Mouse (Mus musculus) common myeloid progenitor, adult 5-6 weeks (primary cell): ENCODE results near the gene Gemin5. TPM values are rescaled to one million over a fixed set of nuclear protein-coding genes. Genes with fewer than 3 reads are reported as not detected.
"Not testable (repeated sequence)": the region's sequence is repeated elsewhere in the genome, so short reads cannot be mapped to it uniquely, and the experiment has no call there.

Experiments
- ATAC-seq: replicated peaks from 2 replicates; pipeline ENCODE4 v1.8.0; 2016; ENCODE audit warnings: low read depth, mild to moderate bottlenecking, moderate TSS enrichment, inconsistent platforms; ENCODE audit not compliant: poor library complexity, severe bottlenecking
- total RNA-seq: library from RNA; stranded (forward); fragments of 200-1000, 187-1606 nt; gene quantifications from 2 replicates; pipeline ENCODE4 v1.2.3, GENCODE M21; 2017

Gemin5 gene
- total RNA-seq, 1 experiment from 2014 or later: 38.3 TPM

GRCm38 (mm10) chr11:58120655-58121054, 47.7 kb downstream of the Gemin5 start:
- ATAC-seq: no peak

DNA sequence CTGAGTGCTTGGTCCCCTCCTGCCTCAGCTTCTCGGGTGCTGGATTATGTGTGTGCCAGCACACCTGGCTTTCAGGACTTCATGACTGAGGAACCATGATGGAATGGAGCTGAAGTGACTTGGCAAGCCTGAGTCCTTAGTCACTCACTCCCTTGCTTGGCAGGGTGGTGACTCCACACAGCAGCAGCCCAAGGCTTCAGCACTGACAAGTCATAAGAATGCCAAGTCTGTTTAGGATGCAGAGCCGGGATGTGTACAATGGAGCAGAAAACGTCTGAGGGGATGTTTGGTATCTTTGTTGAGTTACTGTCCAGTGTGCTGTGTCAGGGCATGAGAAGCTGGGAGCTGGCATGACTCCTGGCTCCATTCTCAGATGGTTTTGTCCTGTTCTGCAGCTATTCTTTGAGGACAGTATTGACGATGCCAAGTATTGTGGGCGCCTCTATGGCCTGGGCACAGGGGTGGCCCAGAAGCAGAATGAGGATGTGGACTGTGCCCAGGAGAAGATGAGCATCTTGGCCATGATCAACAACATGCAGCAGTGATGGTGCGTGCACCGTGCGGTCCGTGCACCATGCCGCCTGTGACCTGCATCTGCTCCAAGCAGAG, 51.2 kb downstream of the Gemin5 start:
- ATAC-seq: no peak

GRCm38 (mm10) chr11:58116560-58116959, 51.8 kb downstream of the Gemin5 start:
- peak; percentile 83 for ATAC-seq

DNA sequence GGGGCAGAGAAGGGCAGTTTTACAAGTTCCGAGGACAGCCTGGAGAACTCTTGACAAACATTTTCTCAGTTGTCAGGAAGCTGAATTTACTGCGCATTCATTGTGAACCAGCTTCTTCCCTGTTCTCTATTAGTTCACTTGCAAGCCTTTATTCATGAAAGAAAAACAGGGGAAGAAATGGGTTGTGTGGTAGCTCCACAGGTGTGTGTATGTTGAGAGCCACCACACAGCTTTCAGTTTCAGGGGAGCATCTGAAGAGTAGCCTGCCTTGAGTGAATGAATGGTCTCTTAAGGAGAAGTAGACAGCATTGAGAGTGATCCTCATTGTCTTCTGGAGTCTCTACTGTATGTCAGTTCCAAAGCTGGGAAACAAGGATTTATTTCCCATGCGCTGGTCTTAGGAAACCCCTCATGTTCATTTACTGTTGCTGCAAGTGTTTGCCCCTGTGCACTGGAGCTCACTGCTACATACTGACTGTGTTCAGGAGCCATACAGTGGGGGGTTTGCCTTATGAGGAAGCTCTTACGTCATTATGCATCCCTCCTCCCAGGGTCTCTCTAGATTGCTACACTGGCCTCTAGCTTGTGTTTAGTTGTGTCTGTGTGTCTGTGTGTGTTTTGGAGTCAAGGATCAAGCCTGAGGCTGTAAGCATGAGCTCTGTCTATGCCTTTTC, 60.5 kb downstream of the Gemin5 start:
- no peak for ATAC-seq

- ATAC-seq: no peak
Observed at GRCm38 (mm10) chr11:58107009-58107408, 61.3 kb downstream of the Gemin5 start.

GRCm38 (mm10) chr11:58104351-58104791, 64.0 kb downstream of the Gemin5 start:
- peak; percentile 47 for ATAC-seq

DNA sequence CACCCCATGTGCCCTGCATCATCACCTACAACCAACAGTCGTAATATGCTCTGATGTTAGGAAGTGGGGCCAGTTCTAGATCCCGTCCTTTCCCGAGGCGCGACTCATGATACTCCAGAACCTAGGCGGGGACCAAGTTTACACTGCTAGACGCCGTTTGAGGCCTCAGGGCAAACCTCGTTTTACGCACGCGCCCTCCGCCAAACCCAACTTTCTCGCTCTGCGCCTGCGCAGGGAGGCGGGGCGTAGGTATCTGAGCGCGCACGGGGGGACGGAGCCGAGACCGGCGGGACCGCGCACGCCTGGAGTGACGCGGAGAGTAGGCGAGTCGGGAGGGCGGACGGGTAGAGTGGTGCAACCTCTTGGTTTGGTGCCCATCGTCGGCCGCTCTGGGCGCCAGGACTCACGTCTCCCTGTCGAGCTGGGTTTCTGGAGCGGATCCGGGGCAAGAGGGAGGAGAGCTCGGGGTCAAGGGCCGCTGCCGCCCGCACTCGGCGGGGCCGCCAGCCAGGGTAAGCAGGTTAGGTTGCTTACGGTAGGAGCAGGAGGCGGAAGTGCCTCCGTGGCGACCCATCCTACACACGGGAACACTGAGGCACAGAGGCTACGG, 64.5 kb downstream of the Gemin5 start, which contains the start of gene Cnot8:
TSS of gene Cnot8 (plus strand) at position 457 of the 610 bp plus-strand sequence.
- ATAC-seq: peak; percentile 88

DNA sequence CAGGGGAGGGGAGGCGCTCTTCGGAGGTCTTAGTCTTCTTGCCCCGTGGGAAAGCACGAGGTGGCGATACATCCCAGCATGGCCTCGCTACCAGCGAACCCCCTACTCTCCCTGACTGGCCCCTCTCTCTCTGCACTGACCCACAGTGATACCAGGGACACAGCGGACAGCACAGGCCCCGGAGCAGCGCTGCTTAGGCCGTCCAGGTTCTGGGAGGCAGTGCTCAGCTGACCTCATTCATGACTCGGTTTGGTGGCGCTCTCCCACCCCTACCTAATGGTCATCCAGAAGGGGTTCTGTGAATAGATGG, 65.0 kb downstream of the Gemin5 start:
- ATAC-seq: no peak

DNA sequence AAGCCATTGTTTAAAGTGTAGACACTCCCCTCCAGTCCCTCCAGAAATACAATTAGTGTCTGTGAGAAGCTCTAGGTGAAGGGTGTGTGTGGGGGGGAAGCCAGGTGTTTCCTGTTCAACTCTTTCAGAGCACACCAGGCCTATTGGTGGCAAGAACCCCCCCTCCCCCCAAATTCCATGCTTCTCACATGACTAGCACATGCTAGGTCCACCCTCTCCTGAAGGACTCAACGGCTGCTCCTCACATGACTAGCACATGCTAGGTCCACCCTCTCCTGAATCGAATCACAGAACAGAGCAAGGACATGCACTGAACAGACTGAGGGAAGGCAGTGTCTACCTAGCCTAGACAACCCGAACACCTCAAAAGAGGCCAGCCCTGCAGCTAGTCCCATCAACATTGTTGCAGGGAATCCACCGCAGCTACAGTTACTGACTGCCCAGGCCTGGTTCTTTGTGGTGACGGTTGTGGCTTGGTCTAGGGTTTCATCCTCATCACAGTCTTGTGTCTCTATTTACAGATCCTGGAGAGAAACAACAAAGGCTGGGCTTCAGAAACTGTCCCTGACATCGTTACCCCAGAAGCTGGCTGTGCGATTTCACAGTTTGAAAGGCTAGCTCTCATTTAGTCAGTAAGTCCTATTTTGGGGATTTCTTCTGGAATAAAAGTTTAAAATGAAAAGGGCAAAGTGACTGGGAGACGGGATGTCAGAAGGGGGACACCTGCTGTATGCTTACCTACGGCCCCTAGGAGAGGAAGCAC, 65.6 kb downstream of the Gemin5 start:
- ATAC-seq: no peak

DNA sequence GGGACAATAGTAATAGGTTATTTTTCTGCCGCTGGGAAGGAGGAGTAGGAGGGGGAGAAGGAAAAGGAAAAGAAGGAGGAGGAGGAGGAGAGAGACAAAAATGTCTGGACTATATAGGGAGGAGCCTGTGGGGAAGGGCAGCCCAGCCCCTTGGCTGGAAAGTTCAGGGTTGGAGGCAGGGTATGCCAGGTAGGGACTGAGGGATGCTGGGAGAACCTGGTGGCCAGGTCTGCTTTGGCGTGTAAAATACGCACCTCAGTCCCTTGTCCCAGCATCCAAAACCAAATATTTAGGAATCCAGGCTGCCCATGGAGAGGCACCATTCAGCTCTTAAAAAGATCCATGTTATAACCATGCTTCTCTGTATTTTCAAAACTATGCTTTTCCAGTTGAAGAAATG, 66.2 kb downstream of the Gemin5 start:
- ATAC-seq: no peak

- ATAC-seq: no peak
Observed at GRCm38 (mm10) chr11:58101194-58101720, 67.1 kb downstream of the Gemin5 start.

GRCm38 (mm10) chr11:58100006-58100405, 68.3 kb downstream of the Gemin5 start:
- no peak for ATAC-seq

DNA sequence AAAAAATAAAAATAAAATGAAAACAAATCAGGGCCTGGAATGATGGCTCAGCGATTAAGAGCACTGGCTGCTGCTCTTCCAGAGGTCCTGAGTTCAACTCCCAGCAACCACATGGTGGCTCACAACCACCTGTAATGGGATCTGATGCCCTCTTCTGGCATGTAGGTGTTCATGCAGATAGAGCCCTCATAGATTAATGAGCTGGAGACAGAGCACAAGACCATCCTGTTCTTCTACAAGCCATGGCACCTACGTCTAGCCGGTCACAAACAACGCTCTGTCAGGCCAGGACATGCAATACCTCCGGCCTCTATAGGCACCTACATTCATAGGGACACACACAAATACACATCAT, 70.0 kb downstream of the Gemin5 start:
- ATAC-seq: not testable (repeated sequence)

DNA sequence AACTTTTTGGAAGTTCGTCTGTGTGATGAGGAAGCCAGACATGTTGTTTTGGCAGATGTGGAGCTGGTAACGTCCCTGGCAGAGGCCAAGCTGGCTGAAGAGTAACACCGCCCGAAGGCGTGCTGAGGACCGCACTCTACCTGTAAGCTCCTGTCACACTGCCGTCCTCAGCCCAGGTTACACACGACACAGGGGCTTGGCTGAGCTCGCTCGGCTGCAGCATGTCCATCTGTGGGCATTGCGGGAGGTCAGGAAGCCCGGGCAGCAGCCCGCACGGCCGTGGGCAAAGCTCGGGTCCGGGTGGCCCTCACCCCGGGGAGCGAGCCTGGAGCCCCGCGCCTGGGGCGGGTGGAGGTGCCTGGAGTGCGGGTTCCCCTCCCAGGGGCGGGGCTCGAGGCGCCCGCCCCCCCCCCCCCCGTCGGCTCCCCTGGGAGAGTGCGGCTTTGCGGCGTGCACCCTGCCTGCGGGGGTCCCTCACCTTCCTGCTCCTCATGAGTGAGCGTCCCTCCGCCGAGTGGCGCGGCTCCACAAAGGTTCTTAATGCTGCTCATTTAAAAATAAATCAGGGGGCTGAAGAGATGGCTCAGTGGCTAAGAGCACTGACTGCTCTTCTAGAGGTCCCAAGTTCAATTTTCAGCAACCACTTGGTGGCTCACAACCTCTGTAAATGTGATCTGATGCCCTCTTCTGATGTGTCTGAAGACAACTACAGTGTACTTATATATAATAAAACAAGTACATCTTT, 70.5 kb downstream of the Gemin5 start:
- ATAC-seq: peak; percentile 26; the same call in 1 of the 2 replicates

GRCm38 (mm10) chr11:58096821-58097620, 71.3 kb downstream of the Gemin5 start:
- ATAC-seq: no peak

- peak; percentile 10; the same call in 1 of the 2 replicates for ATAC-seq
Observed at GRCm38 (mm10) chr11:58096160-58096559, 72.2 kb downstream of the Gemin5 start.

GRCm38 (mm10) chr11:58095561-58095960, 72.8 kb downstream of the Gemin5 start:
- ATAC-seq: no peak

- ATAC-seq: no peak
Observed at GRCm38 (mm10) chr11:58094766-58095165, 73.6 kb downstream of the Gemin5 start.

DNA sequence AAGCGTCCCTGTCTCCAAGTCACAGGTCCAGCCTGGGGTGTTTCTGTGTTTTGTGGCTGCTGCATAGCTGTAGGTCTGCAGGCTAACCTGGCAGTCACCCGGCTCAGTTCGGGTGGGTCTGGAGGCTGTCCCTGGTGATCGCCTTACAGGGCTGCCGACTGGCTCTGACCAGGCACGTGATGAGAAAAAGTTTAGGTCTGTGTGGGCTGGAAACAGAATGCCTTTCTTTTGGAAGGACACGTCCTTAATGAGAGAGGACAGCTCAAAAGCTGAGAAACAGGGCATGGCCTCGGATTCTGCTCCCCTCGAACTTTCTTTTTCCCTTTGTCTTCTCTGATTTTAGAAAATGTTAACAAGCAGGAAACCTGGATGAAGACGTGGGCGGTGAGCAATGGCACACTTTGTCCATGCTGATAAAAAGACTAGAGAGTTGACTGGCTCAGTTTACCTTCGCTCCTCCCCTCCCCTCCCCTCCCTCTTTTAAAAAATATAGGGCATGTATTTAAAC, 75.3 kb downstream of the Gemin5 start, which contains the start of gene Gm12248:
TSS of gene Gm12248 (minus strand) at position 114 of the 508 bp plus-strand sequence.
- peak; percentile 66 for ATAC-seq
